Mouse (Mus musculus) CD8-positive naive resting alpha-beta T cell, adult 2 months (primary cell): ENCODE measurements around the gene Yipf1.
"Not testable (repeated sequence)": the region's sequence is repeated elsewhere in the genome, so short reads cannot be mapped to it uniquely, and the experiment has no call there.

Experiments
- DNase-seq, 2 experiments: peaks; one replicate each; pipeline ENCODE4 v3.0.0; 2022; ENCODE audit warnings: low read depth in 2 of 2, low spot score in 2 of 2

Yipf1 gene

DNA sequence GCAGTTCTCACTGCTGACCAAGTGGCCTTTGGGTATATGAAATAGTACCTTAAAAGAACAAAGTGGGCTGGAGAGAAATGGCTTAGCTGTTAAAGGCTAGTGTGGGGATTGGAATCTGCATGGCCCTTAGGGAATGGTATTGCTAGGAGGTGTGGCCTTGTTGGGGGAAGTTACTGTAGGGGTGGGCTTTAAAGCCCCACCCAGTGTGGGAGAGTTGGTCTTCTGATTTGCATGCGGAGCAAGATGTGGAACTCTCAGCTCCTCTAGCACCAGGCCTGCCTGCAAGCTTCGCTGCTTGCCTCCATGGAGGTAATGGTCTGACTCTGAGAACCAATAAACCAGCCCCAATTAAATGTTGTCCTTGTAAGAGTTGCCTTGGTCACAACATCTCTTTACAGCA is 6.9 kb downstream of the Yipf1 start:
- no peak for DNase-seq

GRCm38 (mm10) chr4:107323113-107323512 is 8.9 kb downstream of the Yipf1 start:
- DNase-seq, result no peak

DNA sequence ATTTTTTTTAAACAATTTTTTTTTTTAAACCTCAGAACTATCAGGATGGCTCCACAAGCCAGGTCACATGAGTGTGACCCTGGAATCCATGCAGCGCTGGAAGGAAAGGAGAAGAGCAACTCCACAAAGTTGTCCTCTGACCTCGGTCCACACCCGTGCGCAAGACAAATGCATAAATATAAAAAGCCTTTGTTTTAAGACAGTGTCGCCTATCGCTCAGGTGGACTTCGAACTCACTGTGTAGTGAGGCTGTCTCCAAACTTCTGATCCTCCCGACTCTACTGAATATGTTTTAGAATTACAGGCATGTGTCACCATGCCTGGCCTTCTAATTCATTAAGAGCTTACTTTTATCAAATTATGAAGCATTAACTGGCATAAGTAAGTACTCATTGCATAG is 14.4 kb downstream of the Yipf1 start:
- no peak for DNase-seq

GRCm38 (mm10) chr4:107333514-107333913 is 19.4 kb downstream of the Yipf1 start:
- DNase-seq, result peak in 1 of 2 experiments; percentile 29

- peak in 1 of 2 experiments; percentile 17 for DNase-seq
Observed at GRCm38 (mm10) chr4:107336356-107336755, 22.2 kb downstream of the Yipf1 start.

- no peak for DNase-seq
Observed at GRCm38 (mm10) chr4:107337455-107337854, 23.3 kb downstream of the Yipf1 start.

- no peak for DNase-seq
Observed at GRCm38 (mm10) chr4:107341354-107341753, 27.2 kb downstream of the Yipf1 start.

GRCm38 (mm10) chr4:107344612-107345011 is 30.4 kb downstream of the Yipf1 start:
- no peak for DNase-seq

DNA sequence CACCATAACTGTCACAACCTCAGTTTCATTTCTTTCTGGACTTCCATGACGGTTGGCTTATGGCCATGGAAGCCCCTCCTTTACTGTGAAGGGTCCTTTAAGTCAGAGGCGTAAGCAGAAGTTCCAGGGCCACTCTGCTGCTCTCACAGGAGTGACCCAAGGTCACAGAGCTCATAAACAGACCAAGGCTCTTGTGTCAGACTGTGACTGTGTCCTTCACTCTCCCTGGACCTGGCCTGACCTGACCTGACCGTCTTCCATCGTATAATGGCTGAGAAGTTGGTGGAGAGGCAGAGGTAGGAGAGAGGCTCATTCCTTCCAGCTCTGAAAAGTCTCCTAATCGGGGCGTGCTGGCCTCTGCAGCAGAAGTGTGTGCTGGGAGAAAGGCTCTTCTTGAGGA is 33.1 kb downstream of the Yipf1 start:
- no peak for DNase-seq

DNA sequence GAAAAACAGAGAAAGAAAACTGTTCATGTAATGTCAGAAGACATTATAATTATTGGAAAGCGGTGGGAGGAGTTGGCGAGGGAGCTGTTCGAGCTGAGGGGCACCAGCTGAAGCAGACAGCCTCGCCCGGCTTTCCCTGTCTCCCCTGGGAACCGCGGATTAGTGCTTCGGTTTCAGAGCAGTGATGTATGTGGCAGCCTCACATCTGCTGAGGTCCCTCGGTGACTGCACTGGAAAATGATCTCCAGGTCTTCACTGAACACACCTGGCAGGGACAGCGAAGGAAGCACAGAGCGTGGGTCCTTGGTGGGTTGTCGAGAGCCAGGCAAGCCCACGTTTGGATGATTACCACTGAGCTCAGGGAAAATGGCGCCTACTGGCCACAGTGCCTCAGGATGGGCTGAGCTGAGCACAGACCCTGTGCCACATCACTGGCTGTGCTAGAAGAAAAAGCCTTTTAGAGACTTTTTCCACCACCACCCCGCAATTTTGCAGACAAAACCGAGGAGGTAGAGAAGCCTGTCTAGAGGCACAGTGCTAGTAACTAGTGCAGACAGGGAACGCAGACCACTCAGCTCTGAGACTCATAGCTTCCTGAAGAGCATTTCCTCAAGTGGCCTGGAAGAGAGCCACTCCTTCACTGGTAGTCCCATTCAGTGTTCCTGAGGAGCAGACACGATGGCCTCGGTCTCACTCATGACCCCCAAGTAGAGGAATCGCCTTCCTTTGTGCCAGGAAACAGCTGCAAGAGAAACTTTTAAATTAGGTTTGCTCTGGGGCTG is 34.6 kb downstream of the Yipf1 start:
- no peak for DNase-seq

- DNase-seq, result peak; percentile 10 to 27
Observed at GRCm38 (mm10) chr4:107349311-107350008, 35.3 kb downstream of the Yipf1 start.

- no peak for DNase-seq
Observed at GRCm38 (mm10) chr4:107351368-107351767, 37.2 kb downstream of the Yipf1 start.

DNA sequence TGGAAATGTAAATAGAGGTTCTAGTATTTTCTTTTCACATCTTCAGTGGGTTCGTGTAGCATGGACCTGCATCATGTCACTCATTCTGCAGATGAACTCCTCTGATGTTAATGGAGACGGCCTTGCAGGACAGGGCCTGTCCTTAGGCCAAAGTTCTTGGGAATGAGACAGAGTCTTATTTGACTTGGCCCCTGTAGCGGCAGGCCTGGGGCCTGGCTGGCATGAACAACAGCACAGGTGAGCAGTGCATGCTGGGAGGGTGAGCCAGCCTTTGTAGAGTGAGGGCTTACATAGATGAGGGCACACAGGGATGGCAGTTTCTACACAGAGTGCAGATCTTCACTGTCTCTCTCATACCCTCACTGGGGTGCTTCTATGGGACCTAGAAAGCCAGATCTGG is 39.4 kb downstream of the Yipf1 start:
- no peak for DNase-seq

DNA sequence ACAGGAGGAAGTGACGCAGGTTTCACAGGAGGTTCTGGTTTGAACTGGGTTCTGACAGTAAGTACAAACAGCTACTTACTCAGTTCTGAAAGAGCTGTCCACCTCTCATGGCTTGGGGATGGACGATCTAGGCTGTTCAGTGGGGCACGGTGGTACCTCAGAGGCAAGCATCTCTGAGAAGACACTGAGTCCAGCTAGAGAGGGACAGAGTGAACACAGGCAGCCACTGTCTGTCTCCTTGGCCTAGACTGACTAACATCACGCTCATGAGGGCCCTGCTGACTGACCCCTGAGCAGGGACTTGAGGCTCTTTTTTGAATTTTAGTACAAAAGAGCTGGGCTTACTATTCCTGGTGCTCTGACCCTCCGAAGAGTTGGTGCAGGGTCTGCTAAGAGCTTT is 40.0 kb downstream of the Yipf1 start:
- DNase-seq, result no peak

DNA sequence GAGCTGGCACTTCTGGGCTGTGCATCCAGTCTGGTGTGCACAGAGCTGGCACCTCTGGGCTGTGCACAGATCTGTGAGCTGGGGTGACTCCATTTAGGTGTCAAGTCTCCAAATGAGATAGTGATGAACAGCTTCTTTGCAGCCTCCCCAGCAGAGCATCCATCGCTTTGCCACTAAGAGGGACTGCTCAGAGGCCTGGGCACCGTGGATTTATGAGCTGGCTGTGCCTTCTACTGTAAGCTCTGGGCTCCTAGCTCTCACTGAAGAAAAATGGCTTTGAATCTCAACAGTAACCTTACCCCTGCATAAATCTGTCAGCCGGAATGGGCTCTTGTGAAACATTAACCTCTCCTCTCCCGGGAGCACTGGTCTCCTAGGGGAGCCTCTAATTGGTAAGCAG is 40.4 kb downstream of the Yipf1 start:
- no peak for DNase-seq

DNA sequence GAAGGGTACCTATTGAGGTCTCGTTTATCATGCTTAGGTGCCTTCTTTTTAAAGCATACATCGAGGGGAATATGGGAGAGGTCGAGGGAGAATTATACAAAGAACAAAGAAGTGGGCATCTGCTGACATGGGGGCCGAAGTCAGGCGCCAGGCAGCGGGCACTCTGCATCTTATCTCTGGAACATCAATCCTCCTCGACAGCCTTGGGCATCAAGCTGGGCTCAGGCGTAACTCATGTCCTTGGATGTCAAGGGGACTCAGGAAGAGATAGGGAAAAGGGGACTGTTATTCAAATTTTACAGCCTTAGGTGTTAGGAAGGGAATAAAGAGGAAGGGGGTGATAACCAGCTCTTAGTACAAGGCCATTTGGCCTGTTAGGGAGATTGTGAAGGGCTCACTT is 43.0 kb downstream of the Yipf1 start:
- not testable (repeated sequence) for DNase-seq

DNA sequence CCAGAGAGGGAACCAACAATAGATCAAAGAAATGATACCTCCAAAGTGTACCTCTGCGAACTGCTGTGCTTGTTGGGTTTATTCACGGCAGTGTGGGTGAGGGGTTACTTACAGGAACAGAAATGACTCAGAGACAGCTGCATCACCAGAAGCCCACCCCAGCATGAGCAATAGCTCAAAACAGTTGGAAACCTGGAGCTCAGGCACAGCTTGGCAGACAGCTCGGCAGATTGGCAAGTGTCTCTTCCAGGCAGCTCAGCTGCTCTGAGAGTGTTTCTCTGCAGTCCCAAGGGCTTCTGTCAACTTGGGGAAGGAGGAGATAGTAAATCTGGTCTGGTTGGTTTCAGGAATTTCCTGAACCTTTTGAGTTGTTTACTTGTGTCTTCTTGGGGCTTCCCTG is 44.3 kb downstream of the Yipf1 start:
- no peak for DNase-seq

DNA sequence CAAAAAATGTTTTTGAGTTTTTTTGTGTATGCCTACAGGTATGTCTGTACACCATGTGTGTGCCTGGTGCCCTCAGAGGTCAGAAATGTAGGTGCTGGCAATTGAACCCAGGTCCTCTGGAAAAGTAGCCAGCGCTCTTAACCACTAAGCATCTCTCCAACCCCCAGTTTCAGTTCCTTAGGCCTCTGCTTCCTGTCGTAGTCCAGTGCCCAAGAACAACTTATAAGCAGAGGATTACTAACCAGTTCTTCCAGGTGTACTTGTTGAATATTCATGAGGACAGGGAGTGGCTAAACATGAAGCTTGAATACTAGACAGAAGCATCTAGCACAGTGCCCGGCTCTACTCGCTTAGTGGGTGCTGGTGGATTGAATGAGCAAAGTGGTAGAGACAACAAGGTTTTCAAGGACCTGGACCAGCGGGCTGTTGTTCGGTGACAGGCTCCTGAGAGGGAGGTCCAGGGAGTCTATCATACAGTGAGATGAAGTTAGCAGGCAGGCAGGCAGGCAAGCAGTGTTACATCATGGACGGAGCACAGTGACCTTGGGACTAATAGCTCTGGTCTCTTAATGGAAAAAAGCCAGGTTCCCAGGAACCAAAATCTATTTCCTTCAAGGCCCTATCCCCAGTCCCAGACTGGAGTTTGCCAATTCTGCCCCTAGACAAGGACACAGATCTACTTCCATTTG is 46.4 kb downstream of the Yipf1 start:
- no peak for DNase-seq

- DNase-seq, result no peak
Observed at GRCm38 (mm10) chr4:107362755-107363154, 48.6 kb downstream of the Yipf1 start.

DNA sequence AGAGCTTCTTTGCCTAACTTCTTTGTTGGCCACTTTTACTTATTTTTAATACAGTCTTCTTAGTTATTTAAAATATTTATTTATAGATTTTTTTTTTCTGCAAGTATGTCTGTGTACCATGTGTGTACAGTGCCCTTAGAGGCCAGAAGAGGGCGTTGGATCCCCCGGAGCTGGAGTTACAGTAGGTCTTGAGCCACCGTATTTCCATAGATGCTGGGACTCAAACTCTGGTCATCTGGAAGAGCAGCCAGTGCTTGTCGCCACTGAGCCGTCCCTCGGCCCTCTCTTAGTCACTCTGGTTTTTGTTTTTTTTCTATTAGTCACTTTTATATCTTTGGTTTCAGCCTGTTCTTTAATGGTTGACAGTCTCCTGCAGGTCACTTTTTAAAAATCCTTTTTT is 49.4 kb downstream of the Yipf1 start:
- no peak for DNase-seq

- no peak for DNase-seq
Observed at GRCm38 (mm10) chr4:107364190-107364639, 50.1 kb downstream of the Yipf1 start.

DNA sequence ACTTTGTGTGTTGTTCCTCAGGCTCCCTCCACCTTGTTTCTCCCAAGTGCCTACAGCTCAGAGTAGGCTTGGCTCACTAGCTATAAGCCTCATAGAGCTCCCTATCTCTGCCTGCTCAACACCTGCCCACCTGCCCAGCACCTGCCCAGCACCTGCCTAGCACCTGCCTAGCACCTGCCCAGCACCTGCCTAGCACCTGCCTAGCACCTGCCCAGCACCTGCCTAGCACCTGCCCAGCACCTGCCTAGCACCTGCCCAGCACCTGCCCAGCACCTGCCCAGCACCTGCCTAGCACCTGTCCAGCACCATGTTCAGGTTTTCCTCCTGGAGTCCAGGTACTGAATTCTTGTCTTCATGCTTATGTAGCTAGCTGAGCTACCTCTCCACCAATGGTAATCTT is 52.2 kb downstream of the Yipf1 start:
- not testable (repeated sequence) for DNase-seq
